Mouse (Mus musculus) limb, embryonic 14.5 days (tissue): ENCODE results near the gene Gm8926. TPM values are rescaled to one million over a fixed set of nuclear protein-coding genes. Genes with fewer than 3 reads are reported as not detected.
"Not testable (repeated sequence)": the region's sequence is repeated elsewhere in the genome, so short reads cannot be mapped to it uniquely, and the experiment has no call there.

ENCODE experiments used
- ATAC-seq: fragments of 200-750 bp; cut with Nextera tagmentation; 2 replicates; pipeline ENCODE4 v1.8.0; 2017; ENCODE audit warnings: low read depth, moderate number of reproducible peaks, moderate TSS enrichment; ENCODE audit not compliant: low FRiP score
- DNase-seq: peaks from one replicate; pipeline ENCODE4 v3.0.0-alpha.2; 2015; ENCODE audit warnings: low spot score
- H3K27ac ChIP-seq: fragments of 300-500 bp; sonication (generic); replicated peaks from 2 replicates; pipeline ENCODE4 v1.5.1; 2014; ENCODE audit warnings: low read depth, mild to moderate bottlenecking, low read length, moderate library complexity, mixed read lengths
- H3K27me3 ChIP-seq: fragments of 300-500 bp; sonication (generic); 2 replicates; pipeline ENCODE4 v1.6.1; 2014; ENCODE audit warnings: low read length, mixed read lengths; ENCODE audit not compliant: control insufficient read depth, insufficient read depth
- H3K36me3 ChIP-seq: fragments of 300-500 bp; sonication (generic); 2 replicates; pipeline ENCODE4 v1.6.1; 2014; ENCODE audit warnings: mild to moderate bottlenecking, low read length, moderate library complexity, mixed read lengths; ENCODE audit not compliant: control insufficient read depth, insufficient read depth
- H3K4me1 ChIP-seq: fragments of 300-500 bp; sonication (generic); 2 replicates; pipeline ENCODE4 v1.6.1; 2014; ENCODE audit warnings: antibody characterized with exemption, low read length, mixed read lengths; ENCODE audit not compliant: control insufficient read depth, insufficient read depth
- H3K4me2 ChIP-seq: fragments of 300-500 bp; sonication (generic); replicated peaks from 2 replicates; pipeline ENCODE4 v1.6.1; 2014; ENCODE audit warnings: low read depth, mild to moderate bottlenecking, low read length, moderate library complexity; ENCODE audit not compliant: severe bottlenecking
- H3K4me3 ChIP-seq: fragments of 300-500 bp; sonication (generic); replicated peaks from 2 replicates; pipeline ENCODE4 v1.5.1; 2014; ENCODE audit warnings: low read length
- H3K9ac ChIP-seq: fragments of 300-500 bp; sonication (generic); 2 replicates; pipeline ENCODE4 v1.6.1; 2014; ENCODE audit warnings: mild to moderate bottlenecking, low read depth, low read length, moderate library complexity; ENCODE audit not compliant: severe bottlenecking
- H3K9me3 ChIP-seq: fragments of 300-500 bp; sonication (generic); 2 replicates; pipeline ENCODE4 v1.6.1; 2016; ENCODE audit warnings: low read length; ENCODE audit not compliant: control insufficient read depth
- WGBS: fragments of 180-500 bp; shearing (Covaris S2); extraction: QIAGEN DNeasy Blood & Tissue Kit; methylation state at CpG from one replicate; pipeline ENCODE4 v1.1.7; 2014; 5-methylcytosine and 5-hydroxymethylcytosine counted together
- polyA plus RNA-seq, 2 experiments: library from polyadenylated mRNA; depleted of rRNA in 1 of 2; stranded (reverse) in 1 of 2; unstranded in 1 of 2; fragments of >200 nt; fragmentation: Nextera tagmentation in 1 of 2; extraction: Ambion mirVana in 1 of 2; gene quantifications; 2 replicates each; pipeline versions ENCODE4 v1.2.1 to v1.2.3; 2012 to 2014

The Gm8926 gene
- not detected in 2 replicates for polyA plus RNA-seq (2012; rRNA removed)
- polyA plus RNA-seq (2014; fragmentation: Nextera tagmentation; extraction: Ambion mirVana): not detected in 2 replicates

- not testable (repeated sequence) for H3K27me3 ChIP-seq, H3K4me1 ChIP-seq, ATAC-seq, H3K36me3 ChIP-seq, DNase-seq, H3K4me3 ChIP-seq, H3K4me2 ChIP-seq, H3K9ac ChIP-seq, H3K9me3 ChIP-seq, H3K27ac ChIP-seq
- 61% methylated on average over 1 of the region's 4 CpGs for WGBS
Measured at GRCm38 (mm10) chr5:11770248-11770647, at the start of gene Gm8926. Gene Gm8926, plus strand, starts transcription at chr5:11770548.

Other genes starting within 250 kb of the Gm8926 start
- gene Gm6460, start 175.6 kb upstream of the Gm8926 start, polyA plus RNA-seq (2012; rRNA removed): not detected in 2 replicates
- not detected in 2 replicates for gene Gm6460, start 175.6 kb upstream of the Gm8926 start, polyA plus RNA-seq (2014; fragmentation: Nextera tagmentation; extraction: Ambion mirVana)
- not detected in 2 replicates for gene Gm8922, start 88.6 kb upstream of the Gm8926 start, polyA plus RNA-seq (2012; rRNA removed)
- gene Gm8922, start 88.6 kb upstream of the Gm8926 start, polyA plus RNA-seq (2014; fragmentation: Nextera tagmentation; extraction: Ambion mirVana): not detected in 2 replicates
- gene Gm6465, start 75.0 kb downstream of the Gm8926 start, polyA plus RNA-seq (2012; rRNA removed): not detected in 2 replicates
- gene Gm6465, start 75.0 kb downstream of the Gm8926 start, polyA plus RNA-seq (2014; fragmentation: Nextera tagmentation; extraction: Ambion mirVana): not detected in 2 replicates
- gene 4933402N22Rik, start 147.5 kb downstream of the Gm8926 start, polyA plus RNA-seq (2012; rRNA removed): not detected in 2 replicates
- not detected in 2 replicates for gene 4933402N22Rik, start 147.5 kb downstream of the Gm8926 start, polyA plus RNA-seq (2014; fragmentation: Nextera tagmentation; extraction: Ambion mirVana)